Mouse (Mus musculus) forebrain, embryonic 11.5 days (tissue): ENCODE measurements around the gene Gm44973. TPM values are rescaled to one million over a fixed set of nuclear protein-coding genes. Genes with fewer than 3 reads are reported as not detected.

Source experiments
- ATAC-seq: fragments of 200-750 bp; cut with Nextera tagmentation; replicated peaks from 2 replicates; pipeline ENCODE4 v1.8.0; 2017; ENCODE audit warnings: moderate TSS enrichment; ENCODE audit not compliant: low FRiP score
- DNase-seq: peaks from one replicate; pipeline ENCODE4 v3.0.0-alpha.2; 2017; ENCODE audit warnings: low spot score
- H3K27ac ChIP-seq: fragments of 300-500 bp; sonication (generic); 2 replicates; pipeline ENCODE4 v1.5.1; 2014; ENCODE audit warnings: low read depth, low read length
- H3K27me3 ChIP-seq: fragments of 300-500 bp; sonication (generic); 2 replicates; pipeline ENCODE4 v1.6.1; 2014; ENCODE audit warnings: mild to moderate bottlenecking, low read length, mixed read lengths; ENCODE audit not compliant: control insufficient read depth, insufficient read depth
- H3K36me3 ChIP-seq: fragments of 300-500 bp; sonication (generic); 2 replicates; pipeline ENCODE4 v1.6.1; 2014; ENCODE audit warnings: mild to moderate bottlenecking, low read length, moderate library complexity, mixed read lengths; ENCODE audit not compliant: control insufficient read depth, insufficient read depth
- H3K4me1 ChIP-seq: fragments of 300-500 bp; sonication (generic); replicated peaks from 2 replicates; pipeline ENCODE4 v1.6.1; 2014; ENCODE audit warnings: low read length, mixed read lengths; ENCODE audit not compliant: control insufficient read depth, insufficient read depth
- H3K4me2 ChIP-seq: fragments of 300-500 bp; sonication (generic); 2 replicates; pipeline ENCODE4 v1.6.1; 2014; ENCODE audit warnings: low read depth, mild to moderate bottlenecking, low read length, moderate library complexity, mixed read lengths; ENCODE audit not compliant: severe bottlenecking
- H3K4me3 ChIP-seq: fragments of 300-500 bp; sonication (generic); 2 replicates; pipeline ENCODE4 v1.5.1; 2014; ENCODE audit warnings: low read depth, low read length
- H3K9ac ChIP-seq: fragments of 300-500 bp; sonication (generic); 2 replicates; pipeline ENCODE4 v1.6.1; 2014; ENCODE audit warnings: low read length
- H3K9me3 ChIP-seq: fragments of 300-500 bp; sonication (generic); 2 replicates; pipeline ENCODE4 v1.6.1; 2016; ENCODE audit warnings: low read length, mixed read lengths; ENCODE audit not compliant: control insufficient read depth
- WGBS: fragments of 180-500 bp; shearing (Covaris S2); extraction: QIAGEN DNeasy Blood & Tissue Kit; methylation state at CpG from one replicate; pipeline ENCODE4 v1.1.7; 2014; 5-methylcytosine and 5-hydroxymethylcytosine counted together
- polyA plus RNA-seq: library from polyadenylated mRNA; unstranded; fragments of >200 nt; fragmentation: Nextera tagmentation; extraction: Ambion mirVana; gene quantifications from 2 replicates; pipeline ENCODE4 v1.2.1, GENCODE M21; 2014

Gm44973 gene
- polyA plus RNA-seq, 1 experiment from 2014 or later: 0.23 TPM

GRCm38 (mm10) chr7:5037026-5037425 lies 21.7 kb downstream of the Gm44973 start:
- H3K9me3 ChIP-seq: peaks cover under 1% of the 10 kb centered on the region; the same call in 1 of the 2 replicates
- 94% methylated on average over 7 of the region's 7 CpGs for WGBS
- no peak overlapping the region for H3K4me3 ChIP-seq
- DNase-seq (no peak), ATAC-seq (no peak)
- no peaks in the 10 kb centered on the region for H3K27me3 ChIP-seq
- H3K4me1 ChIP-seq: no peaks in the 10 kb centered on the region
- peaks cover 13% of the 10 kb centered on the region for H3K36me3 ChIP-seq
- no peak overlapping the region for H3K4me2 ChIP-seq
- H3K27ac ChIP-seq: no peak overlapping the region
- no peak overlapping the region for H3K9ac ChIP-seq

GRCm38 (mm10) chr7:5037467-5037866 lies 22.2 kb downstream of the Gm44973 start:
- no peak overlapping the region for H3K9ac ChIP-seq
- no peak overlapping the region for H3K27ac ChIP-seq
- DNase-seq (no peak), ATAC-seq (no peak)
- peaks cover 8% of the 10 kb centered on the region; the same call in 1 of the 2 replicates for H3K36me3 ChIP-seq
- H3K27me3 ChIP-seq: no peaks in the 10 kb centered on the region
- no peak overlapping the region for H3K4me3 ChIP-seq
- H3K4me2 ChIP-seq: peak overlapping the region; percentile 49; the same call in 1 of the 2 replicates
- H3K4me1 ChIP-seq: no peaks in the 10 kb centered on the region
- 88% methylated on average over 8 of the region's 8 CpGs for WGBS
- no peaks in the 10 kb centered on the region for H3K9me3 ChIP-seq

- no peaks in the 10 kb centered on the region for H3K4me1 ChIP-seq
- WGBS: under 1% methylated on average over 48 of the region's 48 CpGs
- ATAC-seq (peak; percentile 96), DNase-seq (peak; percentile 95)
- peak within 1 kb of the TSS; percentile 75 for H3K9ac ChIP-seq
- H3K9me3 ChIP-seq: no peaks in the 10 kb centered on the region
- peak within 1 kb of the TSS; percentile 64 for H3K4me3 ChIP-seq
- peaks cover 2% of the 10 kb centered on the region; the same call in 1 of the 2 replicates for H3K36me3 ChIP-seq
- peak within 1 kb of the TSS; percentile 93 for H3K27ac ChIP-seq
- peak within 1 kb of the TSS; percentile 49 for H3K4me2 ChIP-seq
- H3K27me3 ChIP-seq: no peaks in the 10 kb centered on the region
Observed at GRCm38 (mm10) chr7:5038109-5038732, 22.9 kb downstream of the Gm44973 start, which contains the start of gene Zfp784. TSS of gene Zfp784 (minus strand) at chr7:5038446.

- Histone ChIP-seq H3K27me3 (no peaks in the 10 kb centered on the region), H3K4me3 (peak overlapping the region; percentile 64), H3K27ac (peak overlapping the region; percentile 93; the same call in 1 of the 2 replicates), H3K36me3 (peaks cover 2% of the 10 kb centered on the region; the same call in 1 of the 2 replicates), H3K9ac (peak overlapping the region; percentile 75), H3K9me3 (no peaks in the 10 kb centered on the region), H3K4me2 (peak overlapping the region; percentile 49), H3K4me1 (no peaks in the 10 kb centered on the region)
- DNase-seq (no peak), ATAC-seq (no peak)
- WGBS: 39% methylated on average over 5 of the region's 5 CpGs
Observed at GRCm38 (mm10) chr7:5038940-5039339, 23.6 kb downstream of the Gm44973 start.

GRCm38 (mm10) chr7:5044981-5045380 lies 29.7 kb downstream of the Gm44973 start:
- no peaks in the 10 kb centered on the region for H3K27me3 ChIP-seq
- H3K9me3 ChIP-seq: no peaks in the 10 kb centered on the region
- no peaks in the 10 kb centered on the region for H3K4me1 ChIP-seq
- H3K4me2 ChIP-seq: no peak overlapping the region
- no peak overlapping the region for H3K4me3 ChIP-seq
- 77% methylated on average over 2 of the region's 2 CpGs for WGBS
- DNase-seq: no peak
- no peak for ATAC-seq
- H3K9ac ChIP-seq: no peak overlapping the region
- H3K36me3 ChIP-seq: no peaks in the 10 kb centered on the region
- no peak overlapping the region for H3K27ac ChIP-seq

- ATAC-seq (no peak), DNase-seq (no peak)
- Histone ChIP-seq H3K4me1 (no peaks in the 10 kb centered on the region), H3K9ac (no peak overlapping the region), H3K9me3 (no peaks in the 10 kb centered on the region), H3K4me3 (no peak overlapping the region), H3K4me2 (no peak overlapping the region), H3K27ac (no peak overlapping the region), H3K27me3 (no peaks in the 10 kb centered on the region), H3K36me3 (no peaks in the 10 kb centered on the region)
- WGBS: 72% methylated on average over 2 of the region's 2 CpGs
Observed at GRCm38 (mm10) chr7:5046112-5046511, 30.8 kb downstream of the Gm44973 start.

- Histone ChIP-seq H3K27ac (no peak overlapping the region), H3K4me1 (peaks cover 4% of the 10 kb centered on the region), H3K4me3 (no peak overlapping the region), H3K9me3 (no peaks in the 10 kb centered on the region), H3K4me2 (no peak overlapping the region), H3K9ac (no peak overlapping the region), H3K27me3 (peaks cover 3% of the 10 kb centered on the region; the same call in 1 of the 2 replicates), H3K36me3 (no peaks in the 10 kb centered on the region)
- WGBS: 41% methylated on average over 2 of the region's 2 CpGs
- no peak for DNase-seq
- ATAC-seq: no peak
Observed at GRCm38 (mm10) chr7:5047313-5047712, 32.0 kb downstream of the Gm44973 start.

- peak; percentile 84 for ATAC-seq
- Histone ChIP-seq H3K27ac (peak within 1 kb of the TSS; percentile 53), H3K4me3 (peak within 1 kb of the TSS; percentile 77), H3K36me3 (no peaks in the 10 kb centered on the region), H3K9ac (peak within 1 kb of the TSS; percentile 92), H3K4me2 (peak within 1 kb of the TSS; percentile 93), H3K27me3 (peaks cover 43% of the 10 kb centered on the region), H3K9me3 (no peaks in the 10 kb centered on the region), H3K4me1 (peaks cover 20% of the 10 kb centered on the region)
- 2% methylated on average over 65 of the region's 65 CpGs for WGBS
- DNase-seq: peak; percentile 92
Observed at GRCm38 (mm10) chr7:5051193-5052192, 36.2 kb downstream of the Gm44973 start, which contains the start of gene Zfp580. TSS of gene Zfp580 (plus strand) at chr7:5051538.
